Mouse (Mus musculus) naive thymus-derived CD4-positive, alpha-beta T cell, adult 2 months (primary cell): ENCODE results near the gene Cc2d2a.

Experiments
- DNase-seq: peaks from one replicate; pipeline ENCODE4 v3.0.0-alpha.2; 2011; ENCODE audit warnings: low read depth

Cc2d2a gene

GRCm38 (mm10) chr5:43661997-43662961 is at the start of gene Cc2d2a:
Cc2d2a (plus strand) TSS chr5:43662346.
- no peak for DNase-seq

GRCm38 (mm10) chr5:43621575-43622299 is 40.4 kb upstream of the Cc2d2a start:
- no peak for DNase-seq

- DNase-seq = no peak
These were observed 36.7 kb upstream of the Cc2d2a start for GRCm38 (mm10) chr5:43625407-43625806.

- DNase-seq = no peak
These were observed 28.0 kb upstream of the Cc2d2a start for GRCm38 (mm10) chr5:43634071-43634601.

GRCm38 (mm10) chr5:43634602-43635081 is 27.5 kb upstream of the Cc2d2a start:
- DNase-seq = peak; percentile 22

GRCm38 (mm10) chr5:43645020-43645419 is 17.1 kb upstream of the Cc2d2a start:
- DNase-seq = no peak

GRCm38 (mm10) chr5:43647098-43647774 is 14.9 kb upstream of the Cc2d2a start:
- DNase-seq = no peak

GRCm38 (mm10) chr5:43661498-43661897 is 648 bp upstream of the Cc2d2a start:
- no peak for DNase-seq

GRCm38 (mm10) chr5:43663531-43663930 is 1.4 kb downstream of the Cc2d2a start:
- no peak for DNase-seq

- no peak for DNase-seq
These were observed 3.0 kb downstream of the Cc2d2a start for GRCm38 (mm10) chr5:43665144-43665543.

- no peak for DNase-seq
These were observed 7.0 kb downstream of the Cc2d2a start for GRCm38 (mm10) chr5:43669118-43669645.

- peak; percentile 33 for DNase-seq
These were observed 10.2 kb downstream of the Cc2d2a start for GRCm38 (mm10) chr5:43672177-43672911.

GRCm38 (mm10) chr5:43673083-43673482 is 10.9 kb downstream of the Cc2d2a start:
- DNase-seq = no peak

GRCm38 (mm10) chr5:43685466-43685865 is 23.3 kb downstream of the Cc2d2a start:
- no peak for DNase-seq

- DNase-seq = no peak
These were observed 30.3 kb downstream of the Cc2d2a start for GRCm38 (mm10) chr5:43692489-43692888.

- no peak for DNase-seq
These were observed 35.0 kb downstream of the Cc2d2a start for GRCm38 (mm10) chr5:43697133-43697532.

- no peak for DNase-seq
These were observed 37.1 kb downstream of the Cc2d2a start for GRCm38 (mm10) chr5:43699240-43699639.

- no peak for DNase-seq
These were observed 59.6 kb downstream of the Cc2d2a start for GRCm38 (mm10) chr5:43721538-43722451.

GRCm38 (mm10) chr5:43722452-43722783 is 60.3 kb downstream of the Cc2d2a start:
- no peak for DNase-seq

- no peak for DNase-seq
These were observed 61.7 kb downstream of the Cc2d2a start for GRCm38 (mm10) chr5:43723830-43724229.
